Mouse (Mus musculus): ENCODE measurements around the gene Exoc3l2.

- TF ChIP-seq CTCF (IDR thresholded peaks at IDR 0.05; ENCODE audit: low read depth, low read length) (peak; percentile 21), EP300 (IDR thresholded peaks at IDR 0.05; ENCODE audit: insufficient read depth, low read depth, low read length) (no peak)
These were observed 43.2 kb downstream of the Exoc3l2 start for GRCm38 (mm10) chr7:19506326-19506725.

Measured in ES-Bruce4 (cell line).